Comparison of ENCODE assay signal across 8 mouse cellular contexts in the genomic region with DNA sequence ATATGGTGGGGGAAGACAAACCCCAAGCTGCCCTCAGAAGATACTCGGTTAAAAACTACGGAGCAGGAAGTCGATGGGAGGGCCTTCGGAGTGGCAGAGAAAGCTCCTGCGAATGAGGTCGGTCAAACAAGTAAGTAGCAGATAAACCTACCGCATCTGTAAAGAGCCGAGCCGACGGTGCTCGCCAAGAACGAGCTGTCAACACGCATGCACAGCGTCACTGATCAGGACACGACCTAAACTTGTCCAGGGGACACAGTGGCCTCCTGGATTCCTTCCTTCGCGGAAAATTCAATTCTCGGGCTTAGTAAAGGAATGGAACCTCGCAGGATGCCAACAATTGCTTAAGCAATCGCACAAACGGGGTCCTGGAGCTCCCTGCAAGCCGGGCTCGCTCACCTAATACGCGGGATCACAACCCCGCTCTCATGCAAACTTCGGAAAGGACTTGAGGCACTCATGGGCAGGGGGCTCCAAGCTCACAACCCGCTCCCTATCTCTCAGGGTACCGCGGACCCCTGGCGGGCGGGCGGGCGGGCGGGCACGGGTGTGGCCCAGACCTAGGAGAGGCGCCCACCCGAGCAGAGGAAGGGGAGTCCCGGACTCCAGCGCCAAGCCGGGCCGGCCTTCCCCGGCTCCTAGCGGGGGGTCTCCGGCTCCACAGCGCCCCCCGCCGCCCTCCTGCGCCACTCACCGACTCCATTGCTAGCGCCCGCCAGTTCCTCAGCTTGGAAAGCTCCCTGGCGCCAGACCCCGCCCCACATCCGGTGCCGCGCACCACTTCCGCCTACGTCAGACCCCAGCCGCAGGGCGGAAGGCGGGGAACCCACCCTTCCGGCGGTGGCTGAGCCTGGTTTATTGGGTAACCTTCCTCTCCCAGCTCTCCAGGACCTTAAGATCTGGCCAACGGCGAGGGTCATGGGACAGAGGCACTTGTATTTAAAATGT. TPM values are rescaled to one million over a fixed set of nuclear protein-coding genes. Genes with fewer than 3 reads are reported as not detected.
DNase-seq lines count a peak whose midpoint lies in the region; ATAC-seq and TF ChIP-seq lines count a peak whose summit lies in the region.

Gene Prkag1, minus strand, starts transcription at position 786 of the 948 bp plus-strand sequence.

- no peaks in the 10 kb centered on the region for H3K4me1 ChIP-seq in ES-Bruce4 (ENCODE audit: control insufficient read depth, insufficient read depth, low read length)
- peaks cover 9% of the 10 kb centered on the region for H3K4me1 ChIP-seq in forebrain, embryonic 13.5 days
- peaks cover 42% of the 10 kb centered on the region for H3K4me1 ChIP-seq in liver, postnatal 0 days (ENCODE audit: insufficient read depth)
- H3K4me1 ChIP-seq in neural tube, embryonic 14.5 days (ENCODE audit: control insufficient read depth, insufficient read depth, low read length) = peaks cover 9% of the 10 kb centered on the region; the same call in 1 of the 2 replicates

- peak; percentile 88 for ATAC-seq in cerebellum, adult (ENCODE audit: insufficient number of reproducible peaks, low FRiP score, low TSS enrichment)
- peak; percentile 98 for ATAC-seq in forebrain, embryonic 13.5 days
- ATAC-seq in liver, postnatal 0 days = peak; percentile 93
- peak; percentile 97 for ATAC-seq in neural tube, embryonic 14.5 days (ENCODE audit: low read depth)

- DNase-seq in heart, postnatal 10 days = peak; percentile 98
- DNase-seq in large intestine, adult 2 months (ENCODE audit: low read depth, low spot score) = peak; percentile 75
- DNase-seq in liver, postnatal 0 days = peak; percentile 98
- peak; percentile 96 for DNase-seq in testis, postnatal 10 days (ENCODE audit: low spot score)

- peak within 1 kb of the TSS; percentile 78 for H3K4me2 ChIP-seq in forebrain, embryonic 13.5 days
- peak within 1 kb of the TSS; percentile 82 for H3K4me2 ChIP-seq in liver, postnatal 0 days (ENCODE audit: low read depth, low read length)
- peak within 1 kb of the TSS; percentile 74 for H3K4me2 ChIP-seq in neural tube, embryonic 14.5 days (ENCODE audit: low read depth, low read length)

- under 1% methylated on average over 63 of the region's 66 CpGs for WGBS in forebrain, embryonic 13.5 days
- under 1% methylated on average over 65 of the region's 66 CpGs for WGBS in large intestine, adult 2 months
- WGBS in liver, postnatal 0 days (ENCODE audit: insufficient replicate concordance) = under 1% methylated on average over 59 of the region's 66 CpGs
- WGBS in neural tube, embryonic 14.5 days = under 1% methylated on average over 60 of the region's 66 CpGs

- H3K9ac ChIP-seq in ES-Bruce4 (ENCODE audit: low read depth, poor library complexity, severe bottlenecking) = peak within 1 kb of the TSS; percentile 90
- H3K9ac ChIP-seq in forebrain, embryonic 13.5 days = peak within 1 kb of the TSS; percentile 86
- H3K9ac ChIP-seq in liver, postnatal 0 days (replicated peaks) = peak within 1 kb of the TSS; percentile 90
- peak within 1 kb of the TSS; percentile 76 for H3K9ac ChIP-seq in neural tube, embryonic 14.5 days (replicated peaks; ENCODE audit: low read depth, low read length)

- peak within 1 kb of the TSS; percentile 84 for H3K27ac ChIP-seq in ES-Bruce4 (ENCODE audit: insufficient read depth, low read length)
- H3K27ac ChIP-seq in forebrain, embryonic 13.5 days = peak within 1 kb of the TSS; percentile 76
- peak within 1 kb of the TSS; percentile 99 for H3K27ac ChIP-seq in liver, postnatal 0 days (ENCODE audit: low read depth)
- peak within 1 kb of the TSS; percentile 86 for H3K27ac ChIP-seq in neural tube, embryonic 14.5 days (ENCODE audit: low read depth, low read length)

- TF ChIP-seq CTCF in ES-Bruce4 (IDR thresholded peaks at IDR 0.05; ENCODE audit: low read depth, low read length) = peak; percentile 42
- TF ChIP-seq CTCF in liver, postnatal 0 days (IDR thresholded peaks at IDR 0.05; ENCODE audit: low read depth) = peak; percentile 70

- intact Hi-C loops in heart, postnatal 10 days (cut with DNase I) = loop anchor here (1.0 to 2.0 kb wide), 2 partner anchors 22 to 41 kb away; partner anchors contain the start of gene Ddn

- H3K9me3 ChIP-seq in ES-Bruce4 (replicated peaks; ENCODE audit: control insufficient read depth, insufficient read depth, low read length, poor library complexity, severe bottlenecking) = no peaks in the 10 kb centered on the region
- H3K9me3 ChIP-seq in forebrain, embryonic 13.5 days (replicated peaks) = no peaks in the 10 kb centered on the region
- H3K9me3 ChIP-seq in liver, postnatal 0 days (ENCODE audit: low read length) = no peaks in the 10 kb centered on the region
- H3K9me3 ChIP-seq in neural tube, embryonic 14.5 days (ENCODE audit: control insufficient read depth, low read length) = no peaks in the 10 kb centered on the region

- 0 out of 2 replicates have a peak, but pooled peaks have one; percentile 33 for TF ChIP-seq EP300 in ES-Bruce4 (IDR thresholded peaks at IDR 0.05; ENCODE audit: insufficient read depth, low read depth, low read length)
- TF ChIP-seq EP300 in liver, postnatal 0 days (IDR thresholded peaks at IDR 0.05; ENCODE audit: low read depth) = peak; percentile 77

- peak; percentile 47 for TF ChIP-seq POLR2A in ES-Bruce4 (IDR thresholded peaks at IDR 0.05; ENCODE audit: insufficient read depth, low read length)

- H3K4me3 ChIP-seq in ES-Bruce4 (ENCODE audit: low read depth, low read length) = peak within 1 kb of the TSS; percentile 96
- H3K4me3 ChIP-seq in forebrain, embryonic 13.5 days = peak within 1 kb of the TSS; percentile 78
- peak within 1 kb of the TSS; percentile 93 for H3K4me3 ChIP-seq in liver, postnatal 0 days (ENCODE audit: low read depth, low read length)
- peak within 1 kb of the TSS; percentile 65 for H3K4me3 ChIP-seq in neural tube, embryonic 14.5 days (ENCODE audit: low read depth, low read length)

- no peaks in the 10 kb centered on the region for H3K27me3 ChIP-seq in ES-Bruce4 (ENCODE audit: control insufficient read depth, insufficient read depth, low read length, poor library complexity, severe bottlenecking)
- H3K27me3 ChIP-seq in forebrain, embryonic 13.5 days = no peaks in the 10 kb centered on the region
- no peaks in the 10 kb centered on the region for H3K27me3 ChIP-seq in liver, postnatal 0 days (ENCODE audit: insufficient read depth, low read length)
- H3K27me3 ChIP-seq in neural tube, embryonic 14.5 days (ENCODE audit: control insufficient read depth, insufficient read depth, low read length) = no peaks in the 10 kb centered on the region

- peaks cover 17% of the 10 kb centered on the region for H3K36me3 ChIP-seq in ES-Bruce4 (ENCODE audit: control insufficient read depth, insufficient read depth, low read length, poor library complexity, severe bottlenecking)
- peaks cover 34% of the 10 kb centered on the region for H3K36me3 ChIP-seq in forebrain, embryonic 13.5 days (ENCODE audit: poor library complexity, severe bottlenecking)
- peaks cover 39% of the 10 kb centered on the region for H3K36me3 ChIP-seq in liver, postnatal 0 days (replicated peaks; ENCODE audit: insufficient read depth, low read length)
- peaks cover 22% of the 10 kb centered on the region for H3K36me3 ChIP-seq in neural tube, embryonic 14.5 days (ENCODE audit: control insufficient read depth, insufficient read depth, low read length)

RNA-seq across cellular contexts. Expression of gene Prkag1, which starts in this region (rescaled TPM):
- 51.0 and 61.0 TPM in 2 replicates for polyA plus RNA-seq in ES-Bruce4 (2011; ENCODE audit: insufficient read depth, insufficient read length, low read depth, missing spikeins)
- 95.9 and 99.4 TPM in 2 replicates for polyA plus RNA-seq in forebrain, embryonic 13.5 days (2015; fragmentation: Nextera tagmentation; extraction: Ambion mirVana)
- total RNA-seq in heart, postnatal 10 days (2021) = 10 to 100 TPM; 93.7 to 94.3 TPM
- polyA plus RNA-seq in large intestine, adult 2 months (2012; rRNA removed) = 84.9 and 87.2 TPM in 2 replicates
- polyA plus RNA-seq in liver, postnatal 0 days (2015; fragmentation: Nextera tagmentation; extraction: Ambion mirVana) = 42.0 and 47.4 TPM in 2 replicates
- polyA plus RNA-seq in neural tube, embryonic 14.5 days (2014; fragmentation: Nextera tagmentation; extraction: Ambion mirVana) = 57.7 and 61.6 TPM in 2 replicates

Comparison
In these comparisons a context has a peak if more than half of its experiments do, and no peak if none do; other contexts are left out.
1. Peak in every context shown above with its lines: DNase-seq, ATAC-seq, H3K4me3 ChIP-seq and H3K27ac ChIP-seq.